Mouse (Mus musculus): Measurements from ENCODE around the gene Nr3c2.

Gene Nr3c2

DNA sequence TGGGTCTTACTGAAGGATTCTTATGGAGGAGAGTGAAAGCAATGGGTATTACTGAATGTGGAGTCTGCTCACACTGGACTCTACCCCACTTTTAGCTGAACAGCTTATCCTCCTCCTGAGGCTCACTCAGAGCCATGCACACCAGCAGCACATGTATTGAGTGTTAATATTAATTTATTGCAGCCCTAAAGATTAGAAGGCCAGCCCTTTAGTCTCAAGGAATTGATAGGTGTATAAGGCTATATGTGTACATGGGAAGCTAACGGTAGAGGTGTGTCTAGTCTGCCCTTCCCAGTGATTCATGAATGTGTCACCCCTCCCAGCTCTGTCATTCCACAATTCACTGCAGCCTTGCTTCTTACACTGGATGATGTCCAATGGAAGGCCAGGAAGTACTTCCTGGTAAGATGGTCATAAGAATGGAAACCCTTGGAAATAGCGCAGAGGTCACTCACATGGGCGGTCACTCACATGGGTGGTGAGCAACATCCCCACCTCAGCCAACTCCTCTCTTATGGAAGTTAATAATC, 156.3 kb downstream of the Nr3c2 start:
- no peak for DNase-seq (ENCODE audit: low spot score)

DNA sequence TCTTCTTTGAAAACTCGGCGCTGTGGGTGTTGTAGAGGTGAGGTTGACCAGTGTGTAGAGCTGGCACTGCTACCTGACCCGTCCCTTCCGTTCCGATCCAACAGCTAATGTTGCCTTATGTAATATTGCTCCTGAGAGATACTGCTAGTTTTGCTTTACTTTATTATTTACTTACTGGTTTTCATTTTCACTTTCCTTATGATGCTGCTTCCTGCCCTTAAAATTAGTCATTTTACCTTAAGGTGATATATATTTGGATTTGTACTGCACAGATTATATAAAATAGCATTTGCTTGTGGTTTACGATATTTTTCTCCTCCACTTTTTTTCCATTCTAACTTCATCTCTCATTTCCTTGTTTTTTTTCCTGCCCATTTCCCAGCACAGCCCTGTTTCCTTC, 157.6 kb downstream of the Nr3c2 start:
- DNase-seq (ENCODE audit: low spot score), result no peak

DNA sequence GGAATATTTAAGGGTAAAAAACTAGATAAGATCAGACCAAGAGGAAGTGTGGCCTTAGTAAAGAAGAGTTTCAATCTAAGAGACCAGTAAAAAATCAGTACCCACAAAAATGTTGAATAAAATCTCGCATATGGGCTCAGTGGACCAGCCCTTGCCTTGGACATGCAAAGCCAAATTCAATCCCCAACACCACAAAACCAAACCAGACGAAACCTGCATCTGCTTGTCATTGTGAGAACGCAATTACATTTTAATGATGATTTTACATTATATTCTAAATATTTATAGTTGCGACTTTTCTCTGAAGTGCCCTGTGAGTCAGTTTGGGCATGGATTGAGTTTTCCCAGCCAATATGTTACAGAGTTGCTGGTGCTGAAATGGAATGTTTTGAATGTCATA, 183.4 kb downstream of the Nr3c2 start:
- DNase-seq (ENCODE audit: low spot score), result no peak

DNA sequence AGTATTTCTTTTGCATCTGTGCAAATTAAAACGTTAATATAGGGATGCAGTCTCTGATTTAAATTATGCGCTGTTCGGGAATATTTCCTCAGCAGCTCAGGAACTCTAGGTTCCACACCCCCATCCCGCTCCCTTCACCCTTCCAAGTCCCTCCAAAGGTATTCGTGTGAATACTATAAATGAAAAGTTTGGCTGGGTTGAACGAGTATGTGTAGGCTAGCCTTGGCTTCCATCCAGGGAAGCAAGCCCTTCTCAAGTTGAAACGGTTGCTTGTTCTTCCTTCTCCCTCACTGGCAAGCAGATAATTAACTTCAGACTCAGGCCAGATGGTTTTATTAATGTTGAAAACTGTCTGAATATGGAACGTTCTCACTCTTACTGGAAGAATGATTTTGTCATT, 186.8 kb downstream of the Nr3c2 start:
- DNase-seq (ENCODE audit: low spot score), result no peak

DNA sequence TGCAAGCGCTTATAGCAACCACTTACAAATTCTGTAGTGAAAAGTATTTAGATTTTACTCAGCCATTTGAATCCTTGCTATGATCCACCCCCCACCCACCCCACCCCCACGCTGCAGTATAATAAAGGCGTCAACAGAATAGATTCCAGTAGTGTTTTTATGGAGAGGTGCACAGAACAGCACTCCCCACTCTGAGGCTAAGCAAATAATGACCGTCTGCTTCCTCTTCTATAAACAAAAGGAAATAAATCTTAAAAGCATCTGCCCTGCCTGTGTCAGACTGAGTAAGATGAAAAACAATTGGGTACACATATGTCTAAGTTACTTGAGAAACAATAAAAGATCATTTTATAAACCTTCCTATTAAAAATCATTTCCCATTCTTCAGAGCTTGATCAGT, 197.5 kb downstream of the Nr3c2 start:
- DNase-seq (ENCODE audit: low spot score), result no peak

DNA sequence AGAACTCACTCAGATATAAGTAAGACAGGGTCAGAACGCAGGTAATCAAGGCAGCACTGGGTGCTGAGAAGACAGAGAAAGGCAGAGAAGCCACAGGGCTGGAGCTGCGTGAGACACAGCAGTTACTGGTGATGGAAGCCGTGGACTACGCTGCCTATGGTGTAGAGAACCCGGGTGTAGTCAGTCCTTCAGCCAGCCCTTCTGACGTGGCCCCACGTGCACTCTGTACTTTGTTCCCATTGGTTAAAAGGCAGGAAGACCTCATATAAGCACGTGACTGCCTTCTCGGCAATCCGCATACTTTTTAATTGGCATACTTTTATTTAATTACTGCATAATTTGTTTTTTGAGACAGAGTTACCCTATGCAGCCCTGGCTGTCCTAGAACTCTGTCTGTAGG, 198.9 kb downstream of the Nr3c2 start:
- no peak for DNase-seq (ENCODE audit: low spot score)

DNA sequence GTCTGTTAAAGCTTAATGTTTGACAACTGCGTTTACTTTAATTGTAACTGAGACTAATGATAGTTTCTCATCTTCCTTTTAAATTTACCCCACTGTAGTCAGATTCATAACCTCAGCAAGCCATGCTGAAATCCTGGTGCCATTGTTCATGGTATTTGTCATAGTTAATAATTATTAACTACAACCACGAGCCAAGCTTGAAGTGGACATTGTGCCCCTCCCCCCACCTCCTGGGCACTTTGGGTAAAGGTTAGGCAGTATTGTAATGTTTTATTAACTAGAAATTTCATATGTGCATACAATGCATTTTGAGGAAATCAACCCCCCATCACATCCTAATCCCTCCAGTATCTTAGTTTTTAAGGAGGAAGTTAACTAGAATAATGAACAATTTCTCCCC, 201.1 kb downstream of the Nr3c2 start:
- no peak for DNase-seq (ENCODE audit: low spot score)

DNA sequence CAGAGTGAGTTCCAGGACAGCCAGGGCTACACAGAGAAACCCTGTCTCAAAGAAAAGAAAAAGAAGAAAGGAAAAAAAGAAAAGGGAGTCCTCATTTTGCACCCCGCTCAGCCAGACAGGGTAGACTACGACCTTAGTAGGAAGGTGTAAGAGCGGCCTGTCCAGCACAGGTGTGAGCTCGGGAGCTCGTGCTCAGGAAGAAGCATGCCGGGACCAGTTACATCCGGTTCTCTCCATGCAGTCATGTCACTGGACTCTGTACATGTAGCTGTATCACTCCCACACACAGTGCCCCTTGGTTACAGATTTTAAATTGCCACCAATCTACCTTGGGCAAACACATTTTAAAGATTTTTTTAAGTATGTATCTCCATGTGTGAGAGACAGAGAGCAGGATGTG, 203.6 kb downstream of the Nr3c2 start:
- DNase-seq (ENCODE audit: low spot score), result no peak

DNA sequence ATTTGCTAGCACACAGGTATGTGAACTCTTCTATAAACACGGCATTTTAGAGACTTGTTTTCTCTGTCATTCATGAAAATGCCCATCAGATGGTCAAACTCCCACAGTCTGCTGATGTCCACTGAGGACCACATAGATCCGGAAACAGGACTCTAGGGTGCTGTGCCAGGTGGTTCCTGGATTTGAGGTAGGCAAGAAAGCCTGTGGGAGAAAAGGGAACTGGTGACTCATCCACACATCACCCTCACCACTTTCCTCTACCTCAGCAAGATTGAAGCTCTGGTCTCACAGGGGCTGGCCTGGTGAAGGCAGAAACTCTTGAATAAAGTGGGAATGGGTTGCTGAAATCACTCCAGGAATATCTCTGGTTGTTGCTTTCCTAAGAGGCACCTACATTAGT, 213.5 kb downstream of the Nr3c2 start:
- no peak for DNase-seq (ENCODE audit: low spot score)

DNA sequence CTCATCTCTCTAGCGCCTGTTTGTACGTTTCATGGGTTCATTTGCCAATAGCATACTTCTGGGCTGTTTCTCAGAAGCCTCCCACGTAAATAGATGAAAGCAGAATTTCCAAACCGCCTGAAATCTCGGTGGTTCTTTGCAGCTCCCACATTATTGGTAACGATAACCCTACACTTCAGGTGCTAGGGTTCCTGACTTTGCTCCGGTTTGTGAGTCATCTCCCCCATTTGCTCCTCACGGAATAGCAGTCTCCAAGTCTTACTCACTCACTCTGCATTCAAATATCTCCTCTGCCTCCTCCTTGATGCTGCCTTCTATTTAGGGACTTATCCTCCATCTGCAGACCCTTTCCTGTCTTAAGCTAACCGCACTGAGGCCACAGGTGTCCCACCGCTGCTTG, 215.5 kb downstream of the Nr3c2 start:
- no peak for DNase-seq (ENCODE audit: low spot score)

DNA sequence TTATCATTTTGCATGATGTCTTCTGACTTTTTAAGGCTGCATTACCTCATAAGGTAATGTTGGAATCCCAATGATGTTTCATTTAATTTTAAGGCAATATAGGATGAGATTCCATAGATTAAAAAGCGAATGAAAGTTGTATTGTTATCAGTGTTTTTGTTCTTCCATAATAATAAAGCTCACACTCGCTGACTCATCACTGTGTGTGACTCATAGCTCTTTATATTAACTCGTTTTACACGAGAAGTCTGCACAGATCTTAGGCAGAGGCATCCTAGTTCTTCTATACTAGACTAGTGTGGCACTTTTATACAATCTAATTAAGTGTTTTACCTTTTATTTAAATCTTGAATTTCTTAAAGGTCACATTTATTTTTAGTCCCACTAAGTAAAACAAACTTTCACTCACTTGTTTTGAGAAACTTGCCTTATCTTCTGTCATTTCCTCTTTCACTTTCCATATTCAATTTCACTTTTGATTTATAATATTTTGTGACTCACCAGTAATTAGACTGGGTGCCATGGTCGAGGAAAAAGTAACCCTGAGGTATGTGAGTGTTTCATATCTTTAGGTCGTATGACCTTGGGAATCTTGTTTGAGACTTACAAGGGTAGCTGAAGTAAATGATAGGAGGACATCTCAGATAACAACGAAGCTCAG, 217.3 kb downstream of the Nr3c2 start:
- DNase-seq (ENCODE audit: low spot score), result no peak

DNA sequence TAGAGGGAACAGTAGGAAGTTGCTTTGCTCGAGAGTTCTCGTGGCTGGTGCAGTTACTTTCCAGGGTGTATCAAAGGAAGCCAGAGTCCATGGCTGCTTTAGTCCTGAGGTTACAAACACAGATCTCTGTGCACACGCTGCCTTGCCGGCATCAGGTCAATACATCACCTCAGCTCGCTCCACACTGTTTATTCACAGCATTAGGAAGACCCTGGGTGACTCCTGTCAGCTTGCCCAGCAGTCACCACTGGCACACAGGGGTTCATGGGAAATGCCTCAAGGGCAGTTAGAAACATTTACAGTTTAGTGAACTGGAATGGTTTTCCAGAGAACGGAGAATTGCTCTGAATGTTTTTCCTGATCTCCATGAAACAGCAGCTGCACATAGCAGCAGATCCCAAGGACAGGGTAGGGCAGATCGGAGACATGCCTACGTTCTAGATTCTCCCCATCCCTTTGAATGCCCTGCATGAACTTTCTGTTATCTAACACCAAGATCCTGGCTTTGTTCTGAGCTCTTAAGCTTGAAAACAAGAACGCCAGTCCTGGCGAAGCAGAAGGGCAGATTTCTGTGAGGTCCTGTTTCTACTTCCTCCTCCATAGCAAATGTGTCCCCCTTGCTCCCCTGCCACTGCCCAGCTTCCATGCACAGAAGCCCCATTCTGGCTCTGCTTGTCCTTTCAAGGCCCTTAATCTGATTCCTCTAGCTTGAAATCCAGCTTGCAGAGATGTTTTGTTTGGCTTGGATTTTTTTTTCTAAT, 221.7 kb downstream of the Nr3c2 start:
- no peak for DNase-seq (ENCODE audit: low spot score)

DNA sequence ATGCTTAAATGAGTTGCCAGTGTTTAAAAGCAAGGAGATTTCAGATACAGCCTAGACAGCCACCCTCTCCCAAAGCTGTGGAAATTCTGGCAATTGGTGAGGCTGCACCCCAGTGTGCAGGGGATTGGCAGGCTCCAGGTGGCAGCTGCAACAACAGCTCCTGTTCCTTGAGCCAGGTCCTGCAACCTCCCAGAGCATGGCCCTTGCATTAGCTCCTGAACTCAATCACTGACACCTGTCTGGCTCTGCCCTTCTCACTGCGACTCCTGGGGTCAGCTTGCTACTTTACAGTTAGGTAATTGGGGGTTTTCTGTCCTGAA, 222.3 kb downstream of the Nr3c2 start:
- no peak for DNase-seq (ENCODE audit: low spot score)

DNA sequence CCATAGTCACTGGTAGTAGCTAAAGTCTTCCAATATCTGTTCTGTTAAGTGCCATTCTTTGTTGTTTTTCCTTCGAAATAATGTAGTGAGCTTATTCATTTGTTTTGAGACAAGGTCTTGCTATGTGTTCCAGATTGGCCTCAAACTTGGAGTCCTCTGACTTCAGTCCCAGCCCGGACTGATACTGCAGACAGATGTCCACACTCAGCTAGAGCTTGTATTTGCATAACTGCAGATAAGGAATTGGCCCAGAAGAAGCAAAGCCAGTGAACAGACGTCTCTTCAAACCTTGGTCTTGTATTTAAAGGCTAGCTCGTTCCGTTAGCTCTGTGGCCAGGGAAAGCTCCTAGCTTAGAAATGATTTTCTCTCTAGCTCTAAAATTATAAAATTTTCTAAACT, 223.1 kb downstream of the Nr3c2 start:
- no peak for DNase-seq (ENCODE audit: low spot score)

DNA sequence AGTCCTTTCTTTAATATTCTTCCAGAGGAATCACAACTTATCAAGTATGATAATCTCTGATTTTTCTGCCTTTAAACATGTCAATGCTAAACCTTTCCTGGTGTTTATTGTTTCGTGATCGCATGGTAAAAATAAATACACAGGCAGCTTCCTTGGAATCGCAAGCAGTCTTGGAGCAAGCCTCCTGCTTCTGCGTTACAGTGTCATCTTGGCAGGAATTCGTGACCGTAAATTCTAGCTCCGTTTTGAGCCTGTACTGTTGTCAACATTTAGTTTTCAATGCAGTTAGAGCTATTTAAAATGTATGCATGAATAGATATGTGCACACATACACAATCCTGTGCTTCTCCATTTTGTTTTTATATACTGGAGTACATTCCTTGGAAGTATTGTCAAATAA, 226.5 kb downstream of the Nr3c2 start:
- DNase-seq (ENCODE audit: low spot score), result no peak

DNA sequence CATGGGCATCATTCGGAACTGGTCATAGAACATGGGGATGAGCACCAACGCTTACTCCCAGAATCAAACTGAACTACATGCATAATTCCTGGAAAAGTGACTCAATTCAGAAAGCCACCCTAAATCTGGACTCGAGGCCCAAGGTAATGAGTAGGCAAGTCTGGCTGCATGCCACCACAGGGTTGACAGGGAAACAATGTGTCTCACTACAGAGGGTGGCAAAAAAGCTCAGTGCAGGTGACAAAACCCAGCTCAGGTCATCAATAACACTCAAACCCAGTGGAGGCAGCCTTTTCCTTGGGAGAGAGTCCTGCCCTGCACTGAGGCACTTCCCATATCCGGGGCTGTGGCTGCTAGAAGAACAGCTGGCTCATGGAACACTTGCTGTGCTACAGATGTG, 228.8 kb downstream of the Nr3c2 start:
- no peak for DNase-seq (ENCODE audit: low spot score)

DNA sequence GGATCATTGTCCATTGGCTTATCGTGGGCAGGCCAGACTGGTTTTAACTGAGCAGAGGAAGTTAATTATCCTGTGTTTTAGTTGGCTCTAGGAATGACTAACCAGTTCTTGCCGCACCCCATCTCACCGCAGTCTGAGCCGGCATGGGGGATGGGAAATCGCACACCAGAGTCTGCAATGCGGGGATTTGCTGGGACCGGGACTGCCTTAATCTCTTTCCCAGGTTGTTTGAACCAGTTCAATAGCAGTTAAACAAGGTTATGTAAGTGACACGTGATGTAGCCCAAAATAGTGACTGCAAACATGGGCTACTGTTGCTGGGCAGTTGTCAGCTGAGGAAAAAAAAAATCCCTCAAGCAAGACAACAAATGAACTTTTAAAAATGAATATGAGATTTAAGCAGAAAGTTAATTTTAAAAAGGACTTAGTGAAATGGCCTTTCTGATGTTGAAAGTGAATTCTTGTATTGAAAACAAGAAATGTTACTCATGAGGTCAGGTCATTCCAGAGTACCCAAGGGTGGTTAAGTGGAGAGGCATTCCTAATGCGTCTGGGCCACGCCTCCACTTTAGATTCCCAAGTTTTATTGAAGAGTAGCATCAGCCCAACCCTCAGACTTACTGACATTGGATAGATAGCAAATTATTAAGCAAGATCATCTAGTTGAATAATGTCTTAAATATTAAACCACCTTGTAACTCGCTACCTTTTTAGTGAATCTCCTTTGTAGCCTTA, 233.8 kb downstream of the Nr3c2 start:
- DNase-seq (ENCODE audit: low spot score), result peak; percentile 54

DNA sequence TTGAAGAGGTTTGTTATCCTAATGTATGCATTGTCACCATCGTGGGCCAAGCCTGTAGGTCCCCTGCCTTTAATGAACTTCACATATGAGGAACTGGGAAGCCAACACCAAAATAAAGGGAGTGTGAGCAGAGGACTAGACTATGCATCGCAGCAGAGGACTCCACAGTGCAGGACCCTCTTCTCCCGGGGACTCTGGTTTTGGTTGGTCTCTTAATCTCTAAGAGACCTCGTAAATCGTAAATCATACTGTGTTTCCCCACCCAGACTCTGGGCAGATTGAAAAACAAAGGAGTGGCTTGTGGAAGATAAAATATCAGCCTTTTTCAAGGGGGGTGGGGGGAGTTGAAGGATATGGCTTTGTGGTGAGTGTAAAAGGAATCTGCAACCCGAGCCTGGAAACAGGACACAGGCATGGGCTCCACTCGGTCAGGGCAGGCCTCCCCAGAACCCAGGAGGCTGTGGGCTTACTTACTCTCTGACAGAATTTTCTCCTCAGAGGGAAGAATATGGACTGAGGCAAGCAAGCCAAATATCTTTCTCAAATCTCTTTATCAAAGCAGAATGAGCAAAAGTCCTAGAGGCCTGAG, 234.6 kb downstream of the Nr3c2 start:
- no peak for DNase-seq (ENCODE audit: low spot score)

DNA sequence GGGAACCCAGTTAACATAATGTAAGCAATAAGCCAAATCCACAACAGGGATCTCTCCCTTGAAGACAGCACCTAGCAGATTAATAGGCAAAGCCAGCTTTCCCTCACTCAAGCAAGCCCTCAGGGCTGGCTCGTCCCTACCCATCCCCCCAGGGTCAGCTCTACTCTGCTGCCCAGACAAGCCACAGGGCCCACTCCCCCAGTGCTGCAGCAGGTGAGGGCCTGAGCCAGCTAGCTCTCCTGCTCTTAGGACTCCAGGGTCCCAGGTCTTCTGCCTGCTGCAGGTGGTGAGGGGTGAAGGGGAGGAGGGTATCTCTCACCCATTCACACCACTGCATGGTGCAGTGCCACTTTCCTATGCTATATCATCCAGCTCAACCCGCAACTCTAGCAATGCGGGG, 246.0 kb downstream of the Nr3c2 start:
- no peak for DNase-seq (ENCODE audit: low spot score)

DNA sequence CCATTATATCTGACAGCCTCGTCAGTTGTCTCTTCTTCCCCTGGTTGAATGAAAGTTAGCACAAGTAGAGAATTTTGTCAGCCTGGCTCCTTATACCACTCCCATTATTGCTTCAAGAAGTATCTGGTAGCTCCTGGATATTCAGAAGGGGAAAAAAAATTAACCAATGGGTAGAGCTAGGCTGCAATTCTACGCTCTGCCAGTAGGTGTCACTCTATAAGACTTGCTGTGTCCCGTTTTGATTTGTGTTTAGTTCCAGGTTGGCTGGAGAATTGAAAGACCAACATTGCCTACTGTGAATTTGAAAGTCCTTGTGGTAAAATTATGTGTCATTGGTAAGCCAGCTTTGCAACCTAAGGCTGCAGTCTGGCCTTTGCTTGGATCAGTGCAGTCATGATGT, 255.3 kb downstream of the Nr3c2 start:
- DNase-seq (ENCODE audit: low spot score), result peak; percentile 40

DNA sequence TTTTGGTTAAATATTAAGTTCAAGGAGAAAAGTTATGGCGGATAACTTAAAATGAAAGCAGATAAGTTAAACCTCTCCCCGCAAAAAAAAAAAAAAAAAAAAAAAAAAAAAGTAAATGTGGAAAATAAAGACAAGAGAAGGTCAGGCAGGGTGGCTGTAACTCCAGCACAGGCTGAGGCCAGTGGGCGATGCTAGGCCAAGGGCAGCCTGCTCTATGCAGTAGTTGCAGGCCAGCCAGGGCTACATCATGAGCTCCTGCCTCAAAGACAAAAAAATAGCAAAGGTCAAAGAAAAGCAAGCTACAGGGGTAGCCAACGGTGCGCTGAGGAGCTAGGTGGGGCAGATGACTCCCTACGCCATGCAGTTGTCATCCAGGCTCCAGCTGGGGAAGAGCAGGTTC, 270.1 kb downstream of the Nr3c2 start:
- no peak for DNase-seq (ENCODE audit: low spot score)

DNA sequence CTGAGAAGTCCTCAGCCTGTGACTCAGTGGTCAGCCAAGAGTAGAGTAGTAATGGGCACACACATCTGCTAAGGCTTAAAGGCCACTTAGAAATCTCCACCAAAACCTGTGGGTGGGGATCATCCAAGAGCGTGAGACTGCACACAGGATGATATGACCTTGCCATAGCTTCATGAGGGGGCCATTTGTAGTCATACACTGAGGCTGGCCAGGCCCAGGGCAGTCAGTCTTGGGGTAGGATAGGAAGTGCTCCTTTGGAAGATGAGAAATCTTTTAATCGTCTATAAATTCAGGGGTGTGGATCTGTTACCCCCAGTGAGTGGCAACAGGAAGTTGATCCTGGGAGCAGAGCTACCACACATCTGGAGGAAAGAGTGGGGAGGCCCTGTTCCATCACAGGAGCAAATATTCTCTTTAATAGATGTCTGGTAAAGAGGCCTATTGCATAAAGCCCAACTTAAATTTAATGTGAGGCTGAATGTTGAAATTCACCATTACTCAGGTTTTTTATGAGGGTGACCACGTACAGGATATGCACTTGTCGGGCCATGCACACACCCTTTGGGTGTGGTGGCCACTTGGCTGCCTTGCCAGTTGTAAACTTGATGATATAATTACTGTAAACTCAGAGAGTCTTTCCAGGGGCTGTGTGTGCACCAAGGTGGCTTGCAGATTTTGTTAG, 270.7 kb downstream of the Nr3c2 start:
- DNase-seq (ENCODE audit: low spot score), result no peak

DNA sequence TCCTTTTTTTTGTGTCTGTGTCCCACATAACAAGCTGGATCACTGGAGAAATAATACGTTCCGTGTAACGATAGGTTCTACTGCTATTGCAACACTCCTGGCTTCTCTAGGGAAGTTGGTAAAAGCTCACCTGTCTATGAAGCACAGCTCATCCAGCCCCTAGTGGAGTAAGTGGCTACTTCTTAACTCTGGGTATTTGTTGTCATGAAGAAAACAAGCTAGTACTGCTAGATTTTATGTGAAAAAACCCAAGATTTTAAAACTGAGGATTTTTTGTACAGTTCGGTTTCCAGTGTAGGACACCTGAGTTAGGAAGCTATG, 271.2 kb downstream of the Nr3c2 start:
- no peak for DNase-seq (ENCODE audit: low spot score)

All from adipocyte (in vitro differentiated cells).